Mouse (Mus musculus) kidney, postnatal 0 days (tissue): Measurements from ENCODE around the gene Zbtb20. TPM values are rescaled to one million over a fixed set of nuclear protein-coding genes. Genes with fewer than 3 reads are reported as not detected.

Experiments
- ATAC-seq: fragments of 200-750 bp; cut with Nextera tagmentation; replicated peaks from 2 replicates; pipeline ENCODE4 v1.8.0; 2017; ENCODE audit warnings: low read depth, moderate number of reproducible peaks, moderate TSS enrichment, moderate library complexity; ENCODE audit not compliant: low FRiP score
- DNase-seq: peaks from one replicate; pipeline ENCODE4 v3.0.0-alpha.2; 2016; ENCODE audit warnings: low spot score
- H3K27ac ChIP-seq: fragments of 300-500 bp; sonication (generic); 2 replicates; pipeline ENCODE4 v1.5.1; 2014; ENCODE audit warnings: mild to moderate bottlenecking
- H3K27me3 ChIP-seq: fragments of 300-500 bp; sonication (generic); 2 replicates; pipeline ENCODE4 v1.6.1; 2014; ENCODE audit warnings: low read length, mixed read lengths; ENCODE audit not compliant: insufficient read depth
- H3K36me3 ChIP-seq: fragments of 300-500 bp; sonication (generic); 2 replicates; pipeline ENCODE4 v1.6.1; 2014; ENCODE audit warnings: low read length, mixed read lengths; ENCODE audit not compliant: insufficient read depth
- H3K4me1 ChIP-seq: fragments of 300-500 bp; sonication (generic); replicated peaks from 2 replicates; pipeline ENCODE4 v1.6.1; 2014; ENCODE audit warnings: antibody characterized with exemption, low read length, mixed read lengths; ENCODE audit not compliant: insufficient read depth
- H3K4me2 ChIP-seq: fragments of 300-500 bp; sonication (generic); 2 replicates; pipeline ENCODE4 v1.6.1; 2014; ENCODE audit warnings: mild to moderate bottlenecking, low read length, moderate library complexity, mixed read lengths
- H3K4me3 ChIP-seq: fragments of 300-500 bp; sonication (generic); replicated peaks from 2 replicates; pipeline ENCODE4 v1.5.1; 2014; ENCODE audit warnings: low read depth, low read length
- H3K9ac ChIP-seq: fragments of 300-500 bp; sonication (generic); 2 replicates; pipeline ENCODE4 v1.6.1; 2014; ENCODE audit warnings: low read depth, low read length
- H3K9me3 ChIP-seq: fragments of 300-500 bp; sonication (generic); replicated peaks from 2 replicates; pipeline ENCODE4 v1.6.1; 2016; ENCODE audit warnings: low read length, inconsistent platforms, mixed read lengths
- CTCF ChIP-seq: IDR thresholded peaks from 2 replicates; pipeline ENCODE4 v1.5.1; 2016; ENCODE audit warnings: antibody characterized with exemption, low read depth, mild to moderate bottlenecking, moderate library complexity
- WGBS: fragments of 180-500 bp; shearing (Covaris S2); extraction: QIAGEN DNeasy Blood & Tissue Kit; methylation state at CpG from one replicate; pipeline ENCODE4 v1.1.7; 2014; 5-methylcytosine and 5-hydroxymethylcytosine counted together
- polyA plus RNA-seq: library from polyadenylated mRNA; unstranded; fragments of >200 nt; fragmentation: Nextera tagmentation; extraction: Ambion mirVana; gene quantifications from 2 replicates; pipeline ENCODE4 v1.2.1, GENCODE M21; 2015

Zbtb20 gene
- polyA plus RNA-seq, 1 experiment from 2014 or later = 36.8 TPM

DNA sequence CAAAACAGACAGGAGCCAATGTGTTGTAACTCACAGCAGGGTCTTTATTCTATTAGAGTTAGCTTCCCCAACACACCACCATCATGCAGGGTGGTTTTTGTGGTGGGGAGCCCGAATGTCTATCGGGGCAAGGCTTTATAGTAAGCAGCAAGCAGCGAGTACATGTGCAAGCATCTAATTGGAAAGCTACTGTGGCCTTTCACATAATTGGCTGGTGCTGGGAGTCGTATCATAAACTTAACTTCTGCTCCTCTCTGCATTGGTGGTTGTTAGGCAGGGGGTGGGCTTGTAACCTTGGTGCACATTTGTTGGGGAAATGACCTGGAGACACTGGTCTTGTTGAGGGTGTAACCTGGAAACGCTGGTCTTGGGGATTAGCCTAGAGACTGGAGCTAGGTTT lies 207.1 kb downstream of the Zbtb20 start:
- Histone ChIP-seq H3K36me3 (no peaks in the 10 kb centered on the region), H3K27ac (no peak overlapping the region), H3K4me3 (no peak overlapping the region), H3K4me1 (0 out of 2 replicates have a peak, but pooled peaks cover 5% of the 10 kb centered on the region), H3K27me3 (no peaks in the 10 kb centered on the region), H3K9me3 (no peaks in the 10 kb centered on the region), H3K4me2 (no peak overlapping the region), H3K9ac (no peak overlapping the region)
- DNase-seq (no peak), ATAC-seq (no peak)
- no peak for TF ChIP-seq CTCF
- 84% methylated on average over 5 of the region's 5 CpGs for WGBS

DNA sequence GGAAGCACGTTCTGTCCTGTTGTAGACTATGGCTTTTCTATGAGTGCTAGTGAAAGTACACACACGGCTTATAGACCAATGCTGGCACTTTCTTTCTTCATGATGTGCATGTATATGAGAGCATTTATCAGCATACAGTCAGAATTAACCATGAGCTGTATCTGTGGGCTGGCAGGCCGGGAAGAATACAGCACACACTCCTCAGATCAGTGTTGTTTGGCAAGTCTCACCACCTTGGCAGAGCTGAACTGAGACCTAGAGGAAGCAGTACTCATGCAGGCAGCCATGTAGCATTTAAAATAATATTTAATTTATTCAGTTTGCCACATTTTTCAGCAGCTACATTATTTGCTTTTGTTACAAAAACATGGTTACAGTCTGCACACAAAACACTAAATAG lies 214.5 kb downstream of the Zbtb20 start:
- no peak for ATAC-seq
- DNase-seq = no peak
- WGBS = 82% methylated on average over 3 of the region's 3 CpGs
- Histone ChIP-seq H3K27ac (no peak overlapping the region), H3K9me3 (no peaks in the 10 kb centered on the region), H3K27me3 (no peaks in the 10 kb centered on the region), H3K4me3 (no peak overlapping the region), H3K36me3 (no peaks in the 10 kb centered on the region), H3K9ac (no peak overlapping the region), H3K4me1 (no peaks in the 10 kb centered on the region), H3K4me2 (no peak overlapping the region)
- no peak for TF ChIP-seq CTCF

DNA sequence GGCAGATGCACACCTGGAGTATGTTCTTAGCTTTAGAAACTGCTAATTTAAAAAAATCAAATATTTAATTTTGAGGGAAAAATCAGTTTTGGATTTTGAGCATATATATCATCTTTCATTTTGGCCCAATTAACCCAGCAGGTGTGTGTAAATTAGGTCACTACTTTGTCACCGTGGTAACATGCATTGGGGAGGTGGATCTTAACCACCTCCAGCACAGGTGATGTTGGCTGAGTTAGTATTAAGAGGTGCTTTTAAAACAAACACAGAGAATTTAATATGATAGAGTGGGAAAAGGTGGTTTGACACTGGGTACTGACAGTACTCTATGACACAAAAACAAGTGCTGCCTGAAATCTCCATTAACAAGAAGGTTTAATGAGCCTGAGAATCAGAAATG lies 218.5 kb downstream of the Zbtb20 start:
- 88% methylated on average over 1 of the region's 1 CpGs for WGBS
- no peaks in the 10 kb centered on the region for H3K4me1 ChIP-seq
- H3K27ac ChIP-seq = no peak overlapping the region
- TF ChIP-seq CTCF = no peak
- H3K27me3 ChIP-seq = no peaks in the 10 kb centered on the region
- no peak overlapping the region for H3K4me3 ChIP-seq
- no peak overlapping the region for H3K4me2 ChIP-seq
- no peak overlapping the region for H3K9ac ChIP-seq
- ATAC-seq (no peak), DNase-seq (no peak)
- no peaks in the 10 kb centered on the region for H3K36me3 ChIP-seq
- H3K9me3 ChIP-seq = no peaks in the 10 kb centered on the region

DNA sequence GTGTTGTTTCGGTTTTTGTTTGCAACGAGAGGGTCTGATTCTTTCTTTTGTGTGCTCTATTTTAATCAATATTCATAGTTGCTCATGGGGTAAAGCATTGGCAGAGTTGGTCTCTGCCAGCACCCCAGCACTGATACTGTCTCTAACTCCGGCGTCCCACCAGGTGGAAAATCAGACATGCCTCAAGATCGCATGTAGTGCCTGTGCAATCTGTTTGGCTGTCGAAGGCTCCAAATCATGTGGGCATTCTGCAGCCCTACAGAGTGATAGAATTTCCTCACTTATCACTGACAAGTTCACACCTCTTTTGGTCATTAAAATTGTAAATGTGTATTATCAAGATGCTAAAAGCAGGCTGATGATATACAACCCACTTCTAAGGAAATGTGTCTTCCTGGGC lies 219.1 kb downstream of the Zbtb20 start:
- H3K27ac ChIP-seq = no peak overlapping the region
- no peak overlapping the region for H3K4me3 ChIP-seq
- no peak overlapping the region for H3K9ac ChIP-seq
- TF ChIP-seq CTCF = no peak
- ATAC-seq = no peak
- H3K36me3 ChIP-seq = no peaks in the 10 kb centered on the region
- no peak for DNase-seq
- WGBS = 87% methylated on average over 6 of the region's 6 CpGs
- H3K4me2 ChIP-seq = no peak overlapping the region
- H3K4me1 ChIP-seq = no peaks in the 10 kb centered on the region
- H3K27me3 ChIP-seq = no peaks in the 10 kb centered on the region
- H3K9me3 ChIP-seq = no peaks in the 10 kb centered on the region

DNA sequence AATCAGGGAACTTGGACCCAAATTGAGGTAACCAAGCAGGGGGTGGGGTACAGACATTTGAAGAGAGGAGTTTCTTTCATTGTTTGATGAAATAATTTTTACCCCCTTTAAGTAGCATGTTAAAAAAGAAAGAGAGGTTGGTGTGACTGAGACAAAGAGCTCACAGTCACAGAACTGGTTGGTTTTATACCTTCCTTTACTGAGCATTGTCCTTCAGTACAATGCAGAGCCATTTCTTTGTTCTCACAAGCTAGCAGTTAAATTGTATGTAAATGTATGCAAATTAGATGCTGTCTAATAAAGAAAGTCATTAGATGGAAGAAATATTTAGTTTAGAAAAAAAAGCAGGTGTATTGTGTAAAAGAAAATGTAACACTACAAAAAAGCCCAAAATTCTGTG lies 220.4 kb downstream of the Zbtb20 start:
- Histone ChIP-seq H3K9ac (no peak overlapping the region), H3K27me3 (no peaks in the 10 kb centered on the region), H3K4me1 (no peaks in the 10 kb centered on the region), H3K27ac (no peak overlapping the region), H3K4me3 (no peak overlapping the region), H3K9me3 (no peaks in the 10 kb centered on the region), H3K4me2 (no peak overlapping the region), H3K36me3 (no peaks in the 10 kb centered on the region)
- TF ChIP-seq CTCF = no peak
- ATAC-seq = no peak
- no peak for DNase-seq

DNA sequence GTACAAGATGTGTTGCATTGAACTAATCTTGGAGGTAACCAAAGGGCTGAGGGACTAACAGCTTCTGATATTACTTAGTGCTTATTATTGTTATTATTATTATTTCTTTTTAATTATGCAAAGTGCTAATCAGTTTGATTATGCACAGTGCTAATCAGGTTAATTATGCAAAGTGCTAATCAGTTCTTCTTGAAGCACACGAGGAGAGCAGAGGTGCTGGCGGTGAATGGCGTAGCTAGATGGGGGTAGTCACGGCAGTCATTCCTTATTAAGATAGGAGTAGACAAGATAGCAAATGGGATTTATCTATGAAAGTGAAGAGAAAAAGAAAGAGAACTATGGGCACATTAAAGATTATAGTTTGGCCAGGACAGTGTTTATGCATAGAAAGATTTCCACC lies 222.5 kb downstream of the Zbtb20 start:
- Histone ChIP-seq H3K9ac (no peak overlapping the region), H3K27ac (no peak overlapping the region), H3K9me3 (no peaks in the 10 kb centered on the region), H3K4me2 (no peak overlapping the region), H3K4me3 (no peak overlapping the region), H3K36me3 (no peaks in the 10 kb centered on the region), H3K4me1 (no peaks in the 10 kb centered on the region), H3K27me3 (no peaks in the 10 kb centered on the region)
- DNase-seq (no peak), ATAC-seq (no peak)
- WGBS = 94% methylated on average over 4 of the region's 4 CpGs
- TF ChIP-seq CTCF = no peak

DNA sequence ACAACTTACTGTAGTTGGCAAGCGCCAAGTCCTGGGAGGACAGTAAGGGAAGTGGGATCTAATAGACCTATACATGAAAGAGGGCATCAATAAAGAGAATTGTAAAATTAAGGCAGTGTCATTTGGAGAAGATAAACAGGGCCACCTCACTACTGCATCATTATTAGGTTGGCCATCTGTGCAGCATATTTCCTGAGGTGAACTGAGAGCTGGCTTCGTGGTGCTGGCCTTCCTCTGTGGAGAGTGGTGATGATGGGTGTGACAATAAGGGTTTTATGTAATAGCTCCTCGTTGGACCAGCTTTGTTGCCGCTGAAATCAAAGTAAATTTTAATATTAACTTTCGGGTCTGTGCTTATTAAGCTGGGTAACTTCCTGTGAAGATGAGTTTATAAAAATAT lies 223.0 kb downstream of the Zbtb20 start:
- 89% methylated on average over 5 of the region's 5 CpGs for WGBS
- H3K9me3 ChIP-seq = no peaks in the 10 kb centered on the region
- no peak overlapping the region for H3K27ac ChIP-seq
- H3K36me3 ChIP-seq = no peaks in the 10 kb centered on the region
- H3K9ac ChIP-seq = no peak overlapping the region
- H3K4me2 ChIP-seq = no peak overlapping the region
- ATAC-seq (no peak), DNase-seq (no peak)
- H3K4me1 ChIP-seq = no peaks in the 10 kb centered on the region
- no peaks in the 10 kb centered on the region for H3K27me3 ChIP-seq
- H3K4me3 ChIP-seq = no peak overlapping the region
- no peak for TF ChIP-seq CTCF
